Mouse (Mus musculus): Measurements from ENCODE around the gene Cyth3.

DNA sequence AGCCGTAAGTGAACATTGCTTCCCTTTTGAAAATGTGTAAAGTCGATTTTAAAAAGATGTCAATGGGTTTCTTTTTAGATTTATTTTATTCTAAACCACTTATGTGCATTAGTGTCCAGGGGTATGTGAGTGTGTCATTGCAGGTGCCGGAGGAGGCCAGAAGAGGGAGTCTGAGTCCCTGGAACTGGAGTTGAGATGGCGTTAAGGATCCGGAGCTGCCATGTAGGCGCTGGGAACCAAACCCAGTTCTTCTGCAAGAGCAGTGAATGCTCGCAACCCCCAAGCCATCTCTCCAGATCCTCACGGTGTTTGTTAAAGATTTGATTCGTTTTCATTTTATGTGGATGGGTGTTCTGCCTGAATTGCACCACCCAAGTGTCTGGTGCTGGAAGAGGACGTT is 39.2 kb upstream of the Cyth3 start:
- no peak for TF ChIP-seq POLR2A (IDR thresholded peaks at IDR 0.05; ENCODE audit: low read depth, low read length)
- TF ChIP-seq CTCF (IDR thresholded peaks at IDR 0.05; ENCODE audit: borderline replicate concordance, insufficient read depth, low read length): no peak
